Mouse (Mus musculus) lung, embryonic 16.5 days (tissue): Measurements from ENCODE around the gene Tagap. TPM values are rescaled to one million over a fixed set of nuclear protein-coding genes. Genes with fewer than 3 reads are reported as not detected.
A peak's percentile ranks its signal among the peaks of the same experiment; 100 is the strongest.
"Not testable (repeated sequence)": the region's sequence is repeated elsewhere in the genome, so short reads cannot be mapped to it uniquely, and the experiment has no call there.

Experiments used
- ATAC-seq: fragments of 200-750 bp; cut with Nextera tagmentation; 2 replicates; pipeline ENCODE4 v1.8.0; 2017; ENCODE audit warnings: low read depth, mild to moderate bottlenecking, moderate library complexity
- H3K27ac ChIP-seq: fragments of 300-500 bp; sonication (generic); 2 replicates; pipeline ENCODE4 v1.5.1; 2014; ENCODE audit warnings: mild to moderate bottlenecking, control low read depth, low read length
- H3K27me3 ChIP-seq: fragments of 300-500 bp; sonication (generic); 2 replicates; pipeline ENCODE4 v1.6.1; 2014; ENCODE audit warnings: low read depth, low read length, mixed read lengths; ENCODE audit not compliant: control insufficient read depth, insufficient read depth
- H3K36me3 ChIP-seq: fragments of 300-500 bp; sonication (generic); 2 replicates; pipeline ENCODE4 v1.6.1; 2014; ENCODE audit warnings: low read length; ENCODE audit not compliant: control insufficient read depth, insufficient read depth
- H3K4me1 ChIP-seq: fragments of 300-500 bp; sonication (generic); replicated peaks from 2 replicates; pipeline ENCODE4 v1.6.1; 2014; ENCODE audit warnings: low read length, mixed read lengths; ENCODE audit not compliant: control insufficient read depth, insufficient read depth
- H3K4me2 ChIP-seq: fragments of 300-500 bp; sonication (generic); 2 replicates; pipeline ENCODE4 v1.6.1; 2014; ENCODE audit warnings: low read depth, low read length, control low read depth
- H3K4me3 ChIP-seq: fragments of 300-500 bp; sonication (generic); 2 replicates; pipeline ENCODE4 v1.5.1; 2014; ENCODE audit warnings: mild to moderate bottlenecking, low read length, control low read depth
- H3K9ac ChIP-seq: fragments of 300-500 bp; sonication (generic); 2 replicates; pipeline ENCODE4 v1.6.1; 2014; ENCODE audit warnings: low read length, control low read depth
- H3K9me3 ChIP-seq: fragments of 300-500 bp; sonication (generic); 2 replicates; pipeline ENCODE4 v1.6.1; 2016; ENCODE audit warnings: low read length; ENCODE audit not compliant: control insufficient read depth
- WGBS: fragments of 180-500 bp; shearing (Covaris S2); extraction: QIAGEN DNeasy Blood & Tissue Kit; methylation state at CpG from one replicate; pipeline ENCODE4 v1.1.7; 2014; 5-methylcytosine and 5-hydroxymethylcytosine counted together
- polyA plus RNA-seq: library from polyadenylated mRNA; unstranded; fragments of >200 nt; fragmentation: Nextera tagmentation; extraction: Ambion mirVana; gene quantifications from 2 replicates; pipeline ENCODE4 v1.2.1, GENCODE M21; 2015

The Tagap gene
- polyA plus RNA-seq, 1 experiment from 2014 or later: 1.0 TPM

DNA sequence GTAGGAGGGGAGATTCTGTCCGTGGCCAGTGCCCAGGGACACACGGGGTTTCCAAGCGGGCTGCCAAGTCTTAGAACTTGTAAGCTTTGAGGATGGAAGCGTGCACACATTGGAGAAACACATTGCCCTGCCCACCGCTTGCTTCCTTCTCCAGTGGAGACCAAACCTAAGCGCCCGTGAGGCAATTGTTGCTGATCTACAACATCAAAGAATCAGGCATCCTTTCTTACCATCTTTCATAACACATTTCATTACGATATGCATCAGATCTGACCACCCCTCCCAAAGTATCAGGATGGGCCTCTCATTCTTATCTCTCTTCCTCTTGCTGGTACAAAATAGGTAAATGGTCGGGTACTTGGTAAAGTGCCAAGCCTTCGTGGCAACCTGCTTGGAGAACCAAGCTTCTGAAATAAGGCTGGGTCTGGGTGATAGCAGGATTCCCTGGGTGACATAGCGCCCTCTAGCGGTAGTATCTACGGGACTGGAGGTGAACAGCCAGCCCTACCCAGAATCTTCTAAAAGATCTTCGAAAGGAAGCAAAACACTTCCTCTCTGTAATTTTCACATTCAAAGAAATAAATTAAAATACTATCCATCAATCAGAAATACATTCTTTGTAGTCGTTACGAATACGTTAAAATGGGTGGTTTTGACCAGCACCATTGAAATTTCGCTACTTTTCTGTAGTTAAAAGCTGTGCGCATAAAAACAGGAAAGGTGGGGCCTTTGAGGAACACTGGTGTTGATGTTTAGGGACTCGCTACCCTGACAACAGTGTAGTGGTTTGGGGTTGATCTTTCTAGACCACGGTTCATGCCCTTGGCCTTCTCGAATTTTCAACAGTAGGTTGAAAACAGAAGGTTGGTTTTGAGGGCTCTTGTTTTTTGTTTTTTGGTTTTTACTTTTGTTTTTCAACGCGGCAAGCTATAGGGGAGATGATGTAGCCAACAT, 2.1 kb downstream of the Tagap start:
- no peaks in the 10 kb centered on the region for H3K36me3 ChIP-seq
- peaks cover 16% of the 10 kb centered on the region; the same call in 1 of the 2 replicates for H3K4me1 ChIP-seq
- H3K9me3 ChIP-seq: no peaks in the 10 kb centered on the region
- no peaks in the 10 kb centered on the region for H3K27me3 ChIP-seq
- no peak overlapping the region for H3K9ac ChIP-seq
- WGBS: 62% methylated on average over 24 of the region's 24 CpGs
- no peak for ATAC-seq
- no peak overlapping the region for H3K27ac ChIP-seq
- H3K4me2 ChIP-seq: no peak overlapping the region
- H3K4me3 ChIP-seq: no peak overlapping the region

DNA sequence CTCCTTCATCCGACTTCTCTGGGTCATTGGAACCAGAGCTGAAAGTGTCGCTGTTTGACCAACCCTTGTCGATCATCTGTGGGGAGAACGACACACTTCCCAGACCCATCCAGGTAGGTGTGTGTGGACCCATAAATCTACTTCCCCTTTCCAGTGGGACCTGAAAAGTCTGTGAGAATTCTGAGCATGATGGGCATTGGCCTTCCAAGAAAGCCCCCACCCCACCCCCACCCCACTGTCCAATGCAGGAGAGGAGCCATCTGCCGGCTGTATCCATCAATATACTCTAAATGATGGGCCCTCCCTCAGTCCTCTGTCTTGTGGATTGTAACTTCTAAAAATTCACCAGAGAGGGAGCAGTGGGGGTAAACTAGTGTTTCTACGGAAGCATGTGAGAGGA, 2.9 kb downstream of the Tagap start:
- ATAC-seq: no peak
- Histone ChIP-seq H3K4me1 (peaks cover 13% of the 10 kb centered on the region; the same call in 1 of the 2 replicates), H3K9ac (no peak overlapping the region), H3K27ac (no peak overlapping the region), H3K4me2 (no peak overlapping the region), H3K36me3 (no peaks in the 10 kb centered on the region), H3K4me3 (no peak overlapping the region), H3K27me3 (no peaks in the 10 kb centered on the region), H3K9me3 (no peaks in the 10 kb centered on the region)
- 81% methylated on average over 6 of the region's 6 CpGs for WGBS

DNA sequence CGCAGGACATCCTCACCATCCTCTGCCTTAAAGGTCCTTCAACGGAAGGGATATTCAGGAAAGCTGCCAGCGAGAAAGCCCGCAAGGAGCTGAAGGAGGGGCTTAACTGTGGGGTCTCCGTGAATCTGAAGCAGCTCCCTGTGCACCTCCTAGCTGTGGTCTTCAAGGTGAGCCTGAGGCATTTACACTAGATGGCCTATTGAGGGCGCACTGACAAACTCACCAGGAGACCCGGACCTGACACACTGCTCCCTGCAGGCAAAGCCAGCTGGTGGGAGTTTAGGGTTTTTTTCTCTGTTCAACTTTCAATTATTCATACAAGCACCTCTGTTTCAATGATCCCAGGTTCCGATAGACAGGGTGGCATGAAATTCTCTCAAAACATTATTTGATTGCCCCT, 3.5 kb downstream of the Tagap start:
- no peaks in the 10 kb centered on the region for H3K36me3 ChIP-seq
- peaks cover 11% of the 10 kb centered on the region; the same call in 1 of the 2 replicates for H3K4me1 ChIP-seq
- no peak overlapping the region for H3K4me2 ChIP-seq
- H3K9ac ChIP-seq: no peak overlapping the region
- no peak for ATAC-seq
- H3K27ac ChIP-seq: no peak overlapping the region
- no peaks in the 10 kb centered on the region for H3K9me3 ChIP-seq
- 27% methylated on average over 8 of the region's 8 CpGs for WGBS
- no peak overlapping the region for H3K4me3 ChIP-seq
- no peaks in the 10 kb centered on the region for H3K27me3 ChIP-seq

DNA sequence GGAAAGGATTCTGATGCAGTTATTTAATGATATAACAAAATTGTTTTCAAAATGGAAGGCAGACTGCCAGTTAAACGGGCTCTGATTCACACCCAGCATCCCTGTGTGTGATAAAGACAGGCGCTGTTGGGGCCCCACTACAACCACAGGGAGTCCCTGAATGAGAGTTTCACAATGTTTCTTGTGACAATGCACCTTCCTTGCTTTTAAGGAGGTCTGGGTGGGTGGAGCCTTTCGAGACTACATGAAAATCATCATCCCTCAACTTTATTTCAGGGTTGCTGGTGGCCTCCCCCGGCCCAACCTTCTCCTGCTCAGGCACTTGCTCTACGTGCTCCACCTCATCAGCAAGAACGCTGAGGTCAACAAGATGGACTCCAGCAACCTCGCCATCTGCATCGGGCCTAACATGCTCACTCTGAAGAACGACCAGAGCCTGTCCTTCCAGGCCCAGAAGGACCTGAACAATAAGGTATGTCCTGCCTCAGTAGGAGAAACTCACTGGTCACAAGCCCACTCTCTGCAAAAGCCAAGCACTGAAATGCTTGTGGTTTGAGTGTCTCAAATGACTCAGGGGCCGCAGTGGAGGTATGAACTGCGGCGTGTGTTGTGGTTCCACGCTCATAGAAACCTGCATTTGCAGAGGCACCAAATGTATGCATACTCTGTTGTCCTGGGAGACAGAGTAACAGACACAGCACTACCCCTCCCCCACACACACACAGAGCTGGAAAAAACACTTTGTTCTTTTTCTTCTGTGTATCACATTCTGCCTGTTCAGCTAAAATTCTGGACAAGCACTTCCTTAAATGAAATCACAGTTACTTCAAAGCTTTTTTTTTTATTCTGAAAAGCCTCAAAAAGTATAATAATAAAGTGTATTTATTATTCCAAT, 5.5 kb downstream of the Tagap start:
- Histone ChIP-seq H3K9ac (no peak overlapping the region), H3K4me3 (no peak overlapping the region), H3K9me3 (no peaks in the 10 kb centered on the region), H3K4me2 (no peak overlapping the region), H3K4me1 (peaks cover 3% of the 10 kb centered on the region; the same call in 1 of the 2 replicates), H3K27me3 (no peaks in the 10 kb centered on the region), H3K27ac (no peak overlapping the region), H3K36me3 (no peaks in the 10 kb centered on the region)
- WGBS: 77% methylated on average over 13 of the region's 13 CpGs
- no peak for ATAC-seq

DNA sequence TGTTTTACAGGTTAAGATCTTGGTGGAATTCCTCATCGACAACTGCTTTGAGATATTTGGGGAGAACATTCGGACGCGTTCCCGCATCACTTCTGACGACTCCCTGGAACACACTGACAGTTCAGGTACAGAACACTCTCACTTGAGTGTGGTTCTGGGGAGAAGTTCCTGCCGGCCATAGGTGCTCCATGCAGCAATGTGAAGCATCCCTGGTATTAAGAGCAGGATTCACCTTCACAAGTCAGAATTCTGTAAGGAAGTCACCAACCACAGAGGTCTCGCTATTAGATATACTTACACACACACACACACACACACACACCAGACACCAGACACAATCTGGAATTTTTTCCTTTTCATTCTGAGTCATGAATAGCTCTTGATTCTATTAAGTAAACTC, 6.3 kb downstream of the Tagap start:
- not testable (repeated sequence) for H3K4me3 ChIP-seq, H3K27me3 ChIP-seq, H3K9me3 ChIP-seq, ATAC-seq, H3K36me3 ChIP-seq, H3K9ac ChIP-seq, H3K4me1 ChIP-seq, H3K4me2 ChIP-seq, H3K27ac ChIP-seq
- 50% methylated on average over 3 of the region's 8 CpGs for WGBS

DNA sequence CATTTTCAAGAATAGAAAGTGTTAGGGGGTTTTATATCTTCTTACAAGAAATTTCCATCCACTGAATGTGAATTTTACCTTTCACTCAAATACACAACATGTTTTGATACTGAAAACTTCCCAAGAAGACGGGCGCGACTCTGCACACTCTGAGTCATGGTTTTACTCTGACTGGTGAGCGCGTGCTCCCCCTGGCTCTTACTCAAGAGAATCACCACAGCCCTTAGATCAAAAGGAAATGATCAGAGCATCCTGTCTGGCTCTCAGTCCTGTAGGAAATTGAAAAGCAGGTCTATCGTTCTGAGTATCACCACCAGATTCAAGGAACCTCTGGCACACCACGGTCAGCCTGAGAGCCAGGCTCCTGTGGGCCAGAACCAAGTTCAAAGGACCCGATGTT, 13.8 kb downstream of the Tagap start:
- no peak overlapping the region for H3K27ac ChIP-seq
- no peak for ATAC-seq
- no peak overlapping the region for H3K9ac ChIP-seq
- no peak overlapping the region for H3K4me3 ChIP-seq
- no peaks in the 10 kb centered on the region for H3K36me3 ChIP-seq
- no peaks in the 10 kb centered on the region for H3K9me3 ChIP-seq
- peaks cover under 1% of the 10 kb centered on the region; the same call in 1 of the 2 replicates for H3K4me1 ChIP-seq
- no peak overlapping the region for H3K4me2 ChIP-seq
- WGBS: 46% methylated on average over 8 of the region's 8 CpGs
- H3K27me3 ChIP-seq: no peaks in the 10 kb centered on the region

DNA sequence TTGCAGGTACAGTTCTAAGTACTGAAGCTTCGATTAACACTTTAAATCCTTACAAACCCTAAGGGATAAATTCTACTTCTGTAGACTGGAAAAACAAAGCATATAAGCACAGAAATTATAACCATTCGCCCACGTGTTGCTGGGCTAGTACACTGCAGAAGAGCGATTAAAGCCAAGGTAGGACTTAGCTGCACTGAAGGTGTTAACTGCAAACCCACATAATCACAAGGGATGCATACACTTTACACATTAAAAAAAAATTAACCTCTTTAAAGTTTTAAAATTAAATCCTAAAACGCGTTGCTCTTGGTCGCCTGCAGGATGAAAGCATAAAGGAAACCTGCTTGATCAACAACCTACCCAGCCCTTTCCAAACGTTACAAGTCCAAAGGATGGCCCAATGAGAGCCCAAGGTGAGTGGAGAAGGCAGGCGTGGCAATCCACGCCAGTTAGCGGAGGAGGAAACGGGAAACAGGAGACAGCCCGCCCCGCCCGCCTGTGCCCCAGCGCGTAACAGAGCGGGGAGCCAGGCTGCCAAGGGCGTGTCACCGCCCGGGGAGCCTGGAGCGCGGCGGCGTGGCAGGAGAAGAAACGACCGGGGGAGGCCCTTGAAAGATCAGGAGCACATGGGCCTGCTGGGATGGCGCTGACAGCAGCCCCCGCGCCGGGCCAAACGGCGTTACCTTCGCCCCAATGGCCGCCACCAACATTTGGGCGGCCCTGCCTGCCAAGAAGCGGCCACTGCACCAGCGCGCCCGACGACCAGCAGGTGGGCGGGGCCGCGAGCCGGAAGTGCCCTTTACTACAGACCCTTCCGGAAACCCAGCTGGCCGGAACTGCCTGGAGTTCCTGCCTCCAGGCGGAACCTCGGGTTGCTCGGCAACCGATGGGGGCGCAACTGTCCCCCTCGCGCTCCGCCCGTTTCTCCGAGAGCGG, 19.6 kb downstream of the Tagap start, which contains the start of gene Rsph3a:
Gene Rsph3a (plus strand): TSS at position 498 of the 936 bp plus-strand sequence.
- not testable (repeated sequence) for H3K27me3 ChIP-seq, H3K4me1 ChIP-seq, H3K36me3 ChIP-seq, H3K9me3 ChIP-seq
- peak within 1 kb of the TSS; percentile 92 for H3K27ac ChIP-seq
- ATAC-seq: peak; percentile 99
- peak within 1 kb of the TSS; percentile 71 for H3K9ac ChIP-seq
- H3K4me2 ChIP-seq: peak within 1 kb of the TSS; percentile 68
- 2% methylated on average over 57 of the region's 58 CpGs for WGBS
- H3K4me3 ChIP-seq: peak within 1 kb of the TSS; percentile 62

DNA sequence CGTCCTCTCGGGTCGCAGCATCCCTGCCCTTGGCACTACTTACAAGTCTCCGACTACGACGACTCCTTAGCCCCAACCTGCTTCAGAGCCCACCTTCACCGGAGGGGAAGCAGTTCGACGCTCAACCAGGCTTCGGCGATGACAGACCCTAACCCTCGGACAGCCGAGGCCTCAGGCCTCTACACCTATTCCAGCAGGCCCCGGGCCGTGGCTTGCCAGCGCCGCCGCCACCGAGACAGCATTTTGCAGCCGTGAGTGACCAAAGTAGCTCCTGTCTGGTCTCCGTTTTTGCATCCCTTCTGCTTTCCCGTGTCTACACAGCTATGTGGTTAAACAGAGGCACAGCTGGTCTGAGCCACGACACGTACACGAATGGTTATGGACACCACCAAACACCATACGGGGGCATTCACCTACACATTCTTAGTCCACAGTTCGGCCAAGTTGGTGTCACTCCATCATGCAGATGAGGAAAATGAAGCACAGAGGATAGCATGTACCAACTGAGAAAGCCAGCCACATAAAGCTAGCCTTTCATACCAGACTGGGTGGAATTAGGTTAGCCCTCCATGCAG, 20.3 kb downstream of the Tagap start:
- not testable (repeated sequence) for H3K27ac ChIP-seq, H3K36me3 ChIP-seq, ATAC-seq, H3K27me3 ChIP-seq, H3K9me3 ChIP-seq, H3K4me1 ChIP-seq
- Histone ChIP-seq H3K4me2 (peak overlapping the region; percentile 68), H3K9ac (peak overlapping the region; percentile 57; the same call in 1 of the 2 replicates), H3K4me3 (peak overlapping the region; percentile 62)
- WGBS: 0% methylated on average over 15 of the region's 27 CpGs
